Mouse (Mus musculus) testis, adult 2 months (tissue): ENCODE measurements around the gene Erc1.

ENCODE experiments used
- CTCF ChIP-seq: fragments of 200-500 bp; IDR thresholded peaks from 2 replicates; pipeline ENCODE4 v1.5.1; 2012; ENCODE audit warnings: low read depth, mild to moderate bottlenecking, inconsistent platforms, low read length, moderate library complexity; ENCODE audit not compliant: control insufficient read depth, insufficient read depth, insufficient replicate concordance
- POLR2A ChIP-seq: fragments of 200-500 bp; IDR thresholded peaks from 2 replicates; pipeline ENCODE4 v1.6.1; 2012; ENCODE audit warnings: low read depth, mild to moderate bottlenecking, inconsistent platforms, low read length, moderate library complexity; ENCODE audit not compliant: control insufficient read depth

DNA sequence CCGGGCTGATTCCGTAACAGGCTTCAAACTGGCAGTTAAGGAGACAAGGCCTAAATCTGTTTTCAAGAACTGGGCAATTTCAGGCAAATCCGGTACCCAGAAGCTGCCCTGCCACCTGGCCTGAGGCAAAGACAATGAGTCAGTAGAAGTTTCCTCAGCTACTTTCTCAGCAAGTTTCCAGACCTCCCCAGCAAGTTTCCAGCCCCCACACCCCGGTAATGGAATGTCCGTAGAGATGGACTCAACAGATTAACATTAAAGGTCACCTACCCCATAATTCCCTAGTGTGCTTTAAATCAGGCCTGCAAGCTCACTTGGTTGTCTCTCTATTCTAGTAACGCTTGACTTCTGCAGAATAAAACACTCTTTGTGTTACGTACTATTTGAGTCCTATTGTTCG lies 13.6 kb upstream of the Erc1 start:
- TF ChIP-seq POLR2A (no peak), CTCF (no peak)
